Mouse (Mus musculus) ES-CJ7 (cell line): Measurements from ENCODE around the gene Clec4a2.
"Not testable (repeated sequence)": the region's sequence is repeated elsewhere in the genome, so short reads cannot be mapped to it uniquely, and the experiment has no call there.

Source experiments
- DNase-seq: peaks from one replicate; pipeline ENCODE4 v3.0.0; 2011; ENCODE audit warnings: low read depth, low spot score

The Clec4a2 gene

DNA sequence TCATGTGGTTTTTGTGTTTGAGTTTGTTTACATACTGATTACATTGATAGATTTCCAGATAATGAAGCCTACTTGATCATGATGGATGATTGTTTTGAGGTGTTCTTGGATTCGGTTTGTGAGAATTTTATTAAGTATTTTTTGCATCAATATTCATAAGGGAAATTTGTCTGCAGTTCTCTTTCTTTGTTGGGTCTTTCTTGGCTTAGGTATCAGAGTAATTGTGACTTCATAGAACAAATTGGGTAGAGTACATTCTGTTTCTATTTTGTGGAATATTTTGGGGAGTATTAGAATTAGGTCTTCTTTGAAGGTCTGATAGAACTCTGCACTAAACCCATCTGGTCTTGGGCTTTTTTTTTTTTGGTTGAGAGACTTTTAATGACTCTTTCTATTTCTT is at the start of gene Clec4a2:
Gene Clec4a2 (plus strand): TSS at position 301 of the 400 bp plus-strand sequence.
- DNase-seq: not testable (repeated sequence)

DNA sequence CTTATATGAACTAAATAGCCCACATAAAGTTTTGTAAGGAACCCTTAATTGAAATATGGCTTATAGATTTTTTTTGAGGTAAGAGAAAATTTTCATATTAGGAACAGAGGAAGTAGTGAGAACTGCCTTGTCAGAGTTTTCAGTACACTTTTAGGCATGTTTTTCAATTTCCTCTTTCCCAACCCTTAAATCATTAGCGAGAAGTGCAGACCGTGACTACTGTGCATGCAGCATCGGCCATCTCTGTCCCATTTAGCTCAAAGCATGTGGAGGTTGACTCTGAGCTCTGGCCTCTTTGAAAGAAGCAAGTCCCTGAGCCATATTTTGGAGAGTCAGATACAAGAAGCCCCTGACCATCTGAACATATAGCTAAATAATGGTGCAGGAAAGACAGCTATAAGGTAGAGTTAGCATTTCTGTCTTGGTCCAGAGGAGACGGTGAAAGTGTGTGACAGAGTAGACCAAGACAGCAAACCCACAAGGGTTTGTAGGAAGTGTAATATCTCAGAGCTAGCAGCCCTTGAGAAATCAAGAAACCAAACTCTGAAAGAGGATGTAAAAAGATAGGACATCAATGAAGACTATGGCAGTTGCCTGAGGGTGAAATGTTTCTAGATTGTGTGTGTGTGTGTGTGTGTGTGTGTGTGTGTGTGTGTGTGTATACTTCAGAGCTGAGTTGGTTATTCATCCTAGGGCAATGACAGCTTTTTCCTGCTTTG is 10.9 kb upstream of the Clec4a2 start:
- DNase-seq: no peak

DNA sequence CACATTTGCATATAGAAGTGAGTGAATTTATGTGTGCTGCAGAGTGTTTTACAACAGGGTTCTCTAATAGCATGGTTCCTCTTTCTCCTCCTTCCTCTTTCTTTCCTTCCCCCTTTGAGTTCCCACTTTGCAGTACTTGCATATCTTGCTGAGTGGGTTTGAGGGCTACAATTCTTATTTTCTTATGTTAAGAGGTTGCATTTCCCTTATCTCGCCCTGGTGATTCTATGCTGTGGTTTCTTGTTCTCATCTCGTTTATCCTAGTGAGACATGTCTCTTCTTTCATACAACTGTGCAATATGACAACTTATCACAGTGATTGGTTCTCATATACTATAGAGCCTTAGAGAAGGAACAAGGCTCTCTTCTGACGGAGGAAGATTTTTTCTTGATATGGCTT is 17.0 kb downstream of the Clec4a2 start:
- no peak for DNase-seq

DNA sequence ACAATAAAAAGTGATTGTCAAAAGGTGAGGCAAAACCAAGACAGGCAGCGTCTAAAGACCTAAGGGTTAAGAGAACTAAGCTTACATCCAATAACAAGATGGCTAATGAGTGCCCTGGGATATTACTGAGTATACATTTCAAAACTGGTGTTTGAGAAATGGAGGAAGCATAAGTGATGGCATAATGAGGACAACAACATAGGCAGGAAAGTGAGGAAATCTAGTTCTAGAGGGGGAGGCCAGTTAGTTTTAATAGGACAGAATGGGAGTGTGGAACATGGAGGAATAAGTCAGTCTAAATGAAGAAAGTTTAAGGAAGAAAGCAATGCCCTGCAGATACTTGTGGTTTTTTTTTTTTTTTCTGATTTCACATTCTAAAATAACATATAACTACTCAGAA is 20.9 kb downstream of the Clec4a2 start:
- no peak for DNase-seq

DNA sequence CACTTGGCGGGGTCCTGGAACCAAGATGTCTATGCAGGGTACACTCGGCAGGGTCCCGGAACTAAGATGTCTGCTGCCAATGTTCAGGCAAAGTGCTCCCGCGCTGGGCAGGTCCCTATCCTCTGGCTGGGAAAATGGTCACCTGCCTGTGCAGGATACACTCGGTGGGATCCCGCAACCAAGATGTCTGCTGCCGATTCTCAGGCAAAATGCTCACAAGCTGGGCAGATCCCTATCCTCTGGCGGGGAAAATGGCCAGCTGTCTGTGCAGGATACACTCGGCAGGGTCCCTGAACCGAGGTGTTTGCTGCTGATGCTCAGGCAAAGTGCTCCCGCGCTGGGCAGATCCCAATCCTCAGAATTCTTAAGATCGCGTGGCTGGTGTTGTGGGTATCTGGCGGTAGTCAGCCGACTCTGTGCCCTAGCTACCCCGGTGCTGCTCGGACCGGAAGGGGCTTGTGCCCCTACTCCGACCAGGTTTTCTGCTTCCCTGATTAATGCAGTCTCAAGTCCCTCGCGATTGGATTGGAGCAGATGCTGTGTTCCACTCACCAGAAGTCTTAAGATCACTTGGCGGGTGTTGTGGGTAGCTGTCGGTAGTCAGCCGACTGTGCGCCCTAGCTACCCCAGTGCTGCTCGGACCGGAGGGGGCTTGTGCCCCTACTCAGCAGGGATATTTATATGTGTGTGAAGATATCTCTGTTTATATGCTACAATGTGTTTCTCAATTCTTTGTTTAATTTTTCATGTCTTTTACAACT is 31.7 kb downstream of the Clec4a2 start:
- DNase-seq: peak; percentile 60

DNA sequence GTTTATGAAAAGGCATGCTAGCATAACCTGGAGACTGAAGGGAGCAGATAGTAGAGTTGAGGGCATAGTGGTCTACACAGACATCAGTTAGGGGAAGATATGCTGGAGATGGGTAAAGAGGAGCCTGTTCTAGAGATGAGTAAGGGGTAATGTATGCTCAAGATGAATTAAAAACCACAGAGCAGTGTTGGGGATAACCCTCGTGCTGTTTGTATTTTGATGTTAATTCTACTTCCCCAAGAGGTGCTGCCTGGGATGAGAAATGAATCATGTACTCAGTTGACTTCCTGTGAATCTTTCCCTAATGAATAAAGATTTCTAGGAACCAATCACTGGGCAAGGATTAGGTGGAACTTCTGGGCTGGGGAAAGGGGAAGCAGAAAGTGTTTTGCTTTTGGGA is 63.9 kb downstream of the Clec4a2 start:
- DNase-seq: no peak

DNA sequence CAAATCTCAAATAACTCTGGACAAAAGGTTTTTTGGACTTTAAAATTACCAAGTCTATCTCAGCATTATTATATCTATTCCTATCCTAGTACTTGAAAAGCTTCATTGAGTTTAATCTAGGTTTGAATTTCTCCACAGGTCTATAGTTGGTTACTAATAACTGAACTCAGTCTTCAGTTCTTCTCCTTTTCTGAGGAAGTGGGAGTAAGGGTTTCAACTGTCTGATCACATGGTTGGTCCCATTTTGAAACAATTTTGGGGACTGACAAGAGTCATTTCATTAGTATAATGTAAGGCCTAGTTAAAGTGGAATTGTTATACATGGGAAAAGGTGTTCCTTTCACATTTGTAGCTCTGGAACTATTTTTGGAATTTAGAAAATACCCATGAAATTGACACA is 64.8 kb downstream of the Clec4a2 start:
- DNase-seq: no peak

DNA sequence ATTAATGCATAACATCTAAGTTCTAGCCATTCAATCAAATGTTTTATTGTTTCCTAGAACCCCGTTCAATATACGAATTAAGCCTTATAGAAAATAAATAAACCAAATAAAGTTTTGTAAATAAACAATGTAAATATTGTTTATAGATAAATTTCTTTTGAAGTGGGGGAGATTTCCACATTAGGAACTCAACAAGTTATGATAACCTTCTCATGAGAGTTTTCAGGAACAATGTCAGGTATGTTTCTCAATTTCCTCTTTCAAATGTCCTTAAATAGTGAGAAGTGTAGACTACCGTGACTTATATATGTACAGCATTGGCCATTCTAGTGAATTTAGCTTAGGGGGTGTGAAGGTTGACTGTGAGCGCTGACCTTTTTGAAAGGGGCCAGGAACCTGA is 66.4 kb downstream of the Clec4a2 start, which contains the start of gene Clec4b2:
Gene Clec4b2 (plus strand): TSS at position 301 of the 400 bp plus-strand sequence.
- DNase-seq: no peak

DNA sequence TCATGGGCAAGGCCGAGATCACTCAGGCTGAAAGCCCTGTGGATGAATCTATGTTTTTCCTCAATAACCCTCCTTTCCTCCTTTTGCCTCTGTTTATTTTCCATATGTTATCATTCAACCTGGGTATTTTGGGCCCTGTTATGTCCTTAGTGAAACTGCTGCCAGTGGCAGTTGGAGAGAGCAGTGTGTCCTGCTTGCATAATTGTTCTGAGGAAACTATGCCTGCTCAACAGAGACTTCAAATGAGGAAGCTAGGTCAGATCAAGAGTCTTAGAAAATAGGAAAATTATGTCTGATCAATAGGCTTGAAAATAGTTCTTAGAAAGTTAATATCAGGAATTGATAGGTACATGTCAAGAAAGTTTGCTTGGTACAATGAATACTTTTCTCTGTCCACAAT is 69.3 kb downstream of the Clec4a2 start:
- no peak for DNase-seq

DNA sequence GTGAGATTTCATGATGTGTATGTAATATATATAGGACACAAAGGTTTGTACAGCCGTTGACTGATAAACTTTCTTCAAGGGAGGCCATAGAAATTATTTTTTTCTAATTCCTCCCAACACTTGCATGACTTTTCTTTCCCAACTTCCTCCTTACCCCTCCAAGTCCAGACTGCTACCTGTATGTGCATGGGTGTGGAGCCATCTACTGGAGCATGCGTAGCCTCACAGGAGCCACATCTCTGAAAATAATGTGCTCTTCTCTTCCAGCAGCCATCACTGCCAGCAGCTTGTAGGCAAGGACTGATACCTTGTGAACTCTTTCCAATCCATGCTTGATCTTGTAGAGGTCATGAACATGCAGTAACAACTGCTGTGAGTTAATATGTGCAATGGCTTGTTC is 78.6 kb downstream of the Clec4a2 start:
- peak; percentile 43 for DNase-seq
